Mouse (Mus musculus) urinary bladder, adult 18-20 months (tissue): ENCODE data around the gene Arhgap15.

ENCODE experiments used
- DNase-seq, 2 experiments: peaks; one replicate each; pipeline ENCODE4 v3.0.0; 2022; ENCODE audit warnings: low spot score in 2 of 2, mixed read lengths in 2 of 2

The Arhgap15 gene

GRCm38 (mm10) chr2:44353594-44353993 is 605.0 kb downstream of the Arhgap15 start:
- no peak for DNase-seq

DNA sequence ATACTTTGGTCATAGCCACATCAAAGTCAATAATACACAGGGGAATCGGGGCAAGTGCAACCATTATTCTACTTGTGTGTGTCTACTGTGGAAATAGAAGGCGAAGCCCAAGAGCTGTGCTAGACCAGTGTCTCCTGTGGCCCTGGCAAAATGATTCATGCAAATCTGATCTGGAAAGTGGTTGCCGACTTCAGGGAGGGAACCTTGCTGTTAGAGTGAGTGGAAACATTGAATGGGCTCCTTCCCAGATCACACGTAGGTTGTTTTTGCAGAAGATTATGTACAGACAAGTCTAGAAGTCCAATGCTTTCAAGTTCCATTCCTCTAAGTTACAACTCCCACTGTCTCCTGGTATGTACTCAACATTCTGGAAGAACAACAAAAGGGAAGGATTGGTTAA is 606.2 kb downstream of the Arhgap15 start:
- DNase-seq = no peak

DNA sequence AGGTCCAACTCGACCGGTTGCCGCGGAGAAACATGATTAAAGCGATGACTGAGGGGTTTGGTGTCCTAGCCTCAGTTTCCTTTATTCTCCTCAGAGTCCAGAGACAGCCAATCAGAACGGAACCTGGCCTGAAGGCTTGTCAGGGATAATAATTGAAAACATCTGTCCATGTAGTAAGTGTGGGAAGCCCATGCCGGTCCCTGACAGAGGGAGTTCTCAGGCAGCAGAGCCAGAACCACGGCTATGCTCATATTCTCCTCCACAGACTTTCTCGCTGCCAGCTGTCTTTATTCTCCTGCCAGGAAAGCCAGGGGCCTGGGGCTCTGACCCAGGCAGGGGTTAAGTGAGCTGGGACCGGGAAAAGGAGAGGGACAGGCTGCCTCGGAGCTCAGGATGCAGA is 606.7 kb downstream of the Arhgap15 start:
- DNase-seq = no peak

- DNase-seq = no peak
Measured at GRCm38 (mm10) chr2:44356248-44356886, 607.7 kb downstream of the Arhgap15 start.

- DNase-seq = no peak
Measured at GRCm38 (mm10) chr2:44356887-44357251, 608.2 kb downstream of the Arhgap15 start.

GRCm38 (mm10) chr2:44380225-44380624 is 631.6 kb downstream of the Arhgap15 start:
- no peak for DNase-seq

GRCm38 (mm10) chr2:44384541-44384940 is 635.9 kb downstream of the Arhgap15 start:
- DNase-seq = no peak

DNA sequence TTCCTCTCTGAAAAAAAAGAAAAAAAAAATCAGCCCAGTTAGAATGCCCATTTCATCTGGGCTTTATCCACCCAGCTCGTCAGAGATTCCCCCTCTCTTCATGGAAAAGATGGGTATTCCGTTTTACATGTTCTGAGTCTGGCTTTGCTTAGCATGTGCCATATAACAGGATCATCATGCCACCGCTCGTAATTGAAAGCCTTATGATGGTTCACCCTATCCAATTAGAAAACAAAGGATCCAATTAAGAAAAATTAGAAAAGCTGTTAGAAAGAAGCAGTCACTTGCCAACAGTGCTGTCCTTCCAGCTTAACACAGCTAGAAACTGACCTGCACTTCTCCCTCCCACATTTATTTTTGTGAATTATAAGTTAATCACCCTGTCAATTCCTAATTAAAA is 640.9 kb downstream of the Arhgap15 start:
- DNase-seq = no peak

GRCm38 (mm10) chr2:44393789-44394188 is 645.2 kb downstream of the Arhgap15 start:
- no peak for DNase-seq

DNA sequence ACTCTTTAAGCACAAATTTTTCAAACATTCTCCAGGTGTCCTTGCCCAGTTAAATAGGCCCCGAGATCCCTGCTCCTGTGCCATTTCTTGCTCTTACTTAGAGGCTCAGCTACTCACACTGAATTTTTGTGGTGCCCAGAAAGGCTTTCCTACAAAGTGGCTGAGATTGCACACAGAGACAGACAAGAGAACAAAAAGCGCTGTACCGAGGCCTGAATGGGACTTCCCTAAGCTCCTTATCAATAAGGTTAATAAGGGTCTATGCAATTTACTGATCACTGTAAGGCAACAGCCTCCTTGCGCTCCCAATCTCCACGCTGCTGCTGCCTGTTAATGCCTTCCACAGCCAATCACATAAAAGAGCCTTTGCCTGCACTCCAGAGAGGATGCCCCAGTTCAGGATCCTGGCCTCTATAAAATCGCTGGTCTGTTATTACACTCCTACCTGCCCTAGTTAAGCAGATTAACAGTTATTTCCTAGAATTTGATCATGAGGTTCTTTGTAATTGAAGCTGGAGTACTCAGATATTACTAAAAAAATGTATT is 646.4 kb downstream of the Arhgap15 start:
- DNase-seq = no peak

DNA sequence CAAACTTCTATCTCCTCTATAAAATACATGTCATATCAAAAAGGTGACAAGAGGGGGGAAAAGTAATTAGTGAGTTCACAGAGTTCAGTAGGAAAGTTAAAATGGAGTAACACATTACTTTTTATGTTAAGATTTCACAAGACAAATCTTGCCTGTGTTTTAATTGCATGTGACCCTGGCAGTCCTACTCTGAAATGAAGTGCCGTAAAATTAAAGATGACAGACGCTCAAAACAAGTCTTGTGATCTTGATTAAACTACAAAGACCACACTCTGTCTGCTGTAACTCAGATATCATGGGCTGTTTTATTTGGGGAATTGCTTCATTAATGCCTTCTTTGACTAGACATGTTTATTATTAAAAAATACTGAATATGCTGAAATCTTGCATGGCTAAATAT is 647.0 kb downstream of the Arhgap15 start:
- no peak for DNase-seq

- no peak for DNase-seq
Measured at GRCm38 (mm10) chr2:44397209-44397608, 648.6 kb downstream of the Arhgap15 start.

DNA sequence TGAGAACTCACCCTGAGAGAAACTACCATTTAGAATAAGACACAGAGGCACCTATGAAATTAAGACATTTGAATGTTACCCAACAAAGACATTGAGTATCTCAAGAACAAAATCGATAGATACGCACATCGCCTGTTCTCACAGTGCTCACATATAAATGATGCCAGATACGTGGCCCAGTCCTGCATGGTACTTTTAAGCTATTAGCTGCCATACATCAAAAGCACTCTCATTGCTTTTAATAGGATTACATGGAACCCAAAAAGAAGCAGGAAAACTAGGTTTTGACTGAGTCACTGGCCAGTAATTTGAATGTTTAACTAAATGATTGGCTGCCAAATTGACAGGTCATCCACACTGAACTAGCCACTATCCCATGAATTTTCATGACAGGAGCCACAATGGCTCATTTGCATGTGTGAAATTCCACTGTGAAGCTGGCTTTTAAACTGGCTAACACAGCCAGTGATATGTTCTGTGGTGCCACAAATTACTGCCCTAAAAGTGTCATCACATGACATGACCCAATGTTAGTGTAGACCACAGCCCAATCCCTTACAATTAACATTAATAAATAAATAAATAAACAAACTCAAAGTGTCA is 649.2 kb downstream of the Arhgap15 start:
- no peak for DNase-seq

- no peak for DNase-seq
Measured at GRCm38 (mm10) chr2:44399191-44399926, 650.7 kb downstream of the Arhgap15 start.

DNA sequence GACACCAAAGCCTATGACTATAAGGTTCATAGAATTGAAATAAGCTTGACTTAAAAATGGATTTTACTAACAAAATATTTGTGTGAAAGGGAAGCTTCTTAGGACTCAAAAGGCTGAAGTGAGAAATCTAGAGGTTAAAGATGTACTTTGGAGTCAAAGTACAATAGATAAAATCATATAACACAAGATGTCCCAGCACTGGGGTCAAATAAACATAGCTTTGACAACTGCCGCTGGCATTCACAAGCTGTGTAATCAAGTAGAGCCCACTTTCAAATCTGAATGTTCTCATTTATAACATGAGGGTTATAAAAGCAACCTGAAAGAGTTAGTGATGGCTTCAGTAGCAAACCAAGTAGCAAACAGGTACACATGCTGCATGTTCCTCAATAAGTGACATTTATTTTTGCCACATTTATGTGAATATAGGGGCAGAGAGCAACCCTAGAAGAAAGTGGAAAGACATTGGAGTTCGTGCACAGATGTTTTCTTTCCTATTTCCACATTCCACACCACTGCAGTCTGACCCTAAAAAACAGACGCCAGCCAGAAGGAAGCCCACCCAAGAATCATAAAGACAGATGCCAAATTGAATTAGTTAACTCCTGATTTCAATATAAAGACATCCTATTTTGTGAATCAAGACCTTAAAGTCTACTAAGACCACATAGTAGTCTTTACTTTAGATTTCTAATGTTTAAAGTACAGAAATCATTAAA is 653.2 kb downstream of the Arhgap15 start:
- no peak for DNase-seq

DNA sequence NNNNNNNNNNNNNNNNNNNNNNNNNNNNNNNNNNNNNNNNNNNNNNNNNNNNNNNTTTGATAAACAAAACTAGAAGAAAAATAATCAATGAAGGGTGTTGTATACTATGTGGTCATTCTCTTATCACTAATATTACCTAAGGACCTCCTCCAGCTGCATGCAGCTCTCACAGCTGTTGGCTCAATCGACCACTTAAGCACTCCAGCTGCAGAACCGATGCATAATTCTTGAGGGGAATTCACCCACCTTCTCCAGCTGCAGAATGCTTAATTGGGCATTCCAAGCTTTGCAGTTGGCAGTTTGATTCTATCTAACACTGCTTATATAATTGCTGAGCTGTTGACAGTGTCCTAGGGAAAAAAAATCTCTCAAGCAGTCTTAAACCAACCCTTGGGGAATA is 663.0 kb downstream of the Arhgap15 start:
- DNase-seq = no peak

DNA sequence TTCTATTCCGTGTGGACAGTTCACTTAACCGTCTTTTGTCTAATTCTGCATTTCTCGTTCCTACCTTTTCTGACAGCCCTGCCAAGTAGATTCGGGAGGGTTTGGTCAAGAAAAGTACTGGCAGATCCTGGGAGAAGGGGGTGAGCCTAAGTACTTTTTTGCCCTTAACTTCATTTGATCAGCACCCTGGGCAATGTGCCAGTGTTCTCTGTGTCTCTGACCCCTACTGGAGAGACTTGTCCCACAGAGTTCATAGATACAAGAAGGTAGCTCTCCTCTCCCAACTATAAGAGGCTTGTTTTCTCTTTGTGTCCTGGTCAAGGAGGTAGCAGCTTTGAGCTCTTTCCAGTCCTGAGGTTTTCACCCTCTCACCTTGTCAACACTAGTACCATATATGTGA is 667.7 kb downstream of the Arhgap15 start:
- no peak for DNase-seq

GRCm38 (mm10) chr2:44419547-44420225 is 671.1 kb downstream of the Arhgap15 start:
- no peak for DNase-seq

DNA sequence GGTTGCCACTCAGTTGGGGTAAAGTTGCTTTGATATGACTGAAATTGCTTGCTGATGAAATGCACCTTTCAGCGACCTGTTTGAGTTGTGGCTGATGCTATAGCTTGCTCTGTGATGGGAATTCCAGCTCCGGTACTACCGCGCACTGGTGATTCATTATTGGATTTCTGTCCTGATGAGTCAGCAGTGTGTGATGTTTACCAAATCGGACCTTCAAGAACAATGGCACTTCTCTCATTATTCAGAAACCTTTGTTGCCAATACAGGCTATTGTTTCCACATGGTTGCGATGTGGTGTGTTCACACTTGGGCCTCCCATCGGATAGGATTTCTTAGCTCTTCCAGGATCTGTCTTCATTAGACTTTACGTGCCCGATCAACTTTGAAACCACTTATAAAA is 681.9 kb downstream of the Arhgap15 start:
- no peak for DNase-seq

DNA sequence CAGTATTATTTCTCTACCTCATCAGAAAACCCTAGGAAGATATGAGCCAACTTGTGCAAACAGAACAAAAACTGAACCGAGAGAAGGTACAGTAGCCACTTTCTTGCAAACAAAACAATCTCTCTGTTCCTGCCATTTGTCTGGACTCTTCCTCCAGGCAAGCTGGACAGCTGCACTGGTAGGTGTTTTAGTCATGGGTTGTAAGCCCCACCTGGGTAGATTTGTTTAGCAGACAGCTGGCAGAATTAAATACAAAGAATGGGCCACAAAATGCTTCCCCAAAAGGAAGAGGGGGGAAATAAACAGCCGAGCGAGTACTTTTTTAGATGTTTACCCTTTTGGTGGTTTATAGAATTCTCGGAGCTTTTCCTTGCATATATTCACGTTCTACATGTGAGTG is 688.0 kb downstream of the Arhgap15 start:
- no peak for DNase-seq

DNA sequence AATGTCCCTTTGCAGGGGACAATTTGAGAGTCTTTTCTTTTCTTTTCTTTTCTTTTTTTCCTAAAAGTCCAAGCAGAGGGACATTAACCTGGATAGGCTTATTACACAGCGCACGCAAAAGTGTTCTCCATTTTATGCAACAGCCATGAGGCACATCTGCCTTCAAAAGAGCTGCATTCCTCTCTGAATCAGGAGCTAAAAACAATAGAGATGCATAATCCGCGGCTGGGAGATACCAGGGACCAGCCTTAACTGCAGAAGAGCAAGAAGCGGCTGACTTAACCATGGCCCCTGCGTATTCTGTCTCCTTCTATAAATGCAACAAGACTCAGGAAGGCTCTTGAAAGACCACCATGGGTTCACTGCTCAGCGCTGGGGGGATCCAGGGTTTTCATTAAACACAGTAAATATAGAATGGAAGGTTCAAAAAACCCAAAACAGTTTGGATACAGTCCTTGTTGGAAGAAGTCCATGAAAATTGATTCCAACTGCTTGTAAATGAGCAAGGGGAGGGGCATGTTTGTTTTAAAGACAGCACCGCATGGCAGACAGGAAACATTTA is 689.0 kb downstream of the Arhgap15 start:
- no peak for DNase-seq
